Mouse (Mus musculus) right cerebral cortex, postnatal 36 days (tissue): ENCODE measurements around the gene Atp8a1.
"Not testable (repeated sequence)": the region's sequence is repeated elsewhere in the genome, so short reads cannot be mapped to it uniquely, and the experiment has no call there.

Experiments used
- DNase-seq, 2 experiments: peaks; one replicate each; pipeline ENCODE4 v3.0.0; 2022; ENCODE audit warnings: low spot score in 2 of 2, mixed read lengths in 1 of 2

The Atp8a1 gene

DNA sequence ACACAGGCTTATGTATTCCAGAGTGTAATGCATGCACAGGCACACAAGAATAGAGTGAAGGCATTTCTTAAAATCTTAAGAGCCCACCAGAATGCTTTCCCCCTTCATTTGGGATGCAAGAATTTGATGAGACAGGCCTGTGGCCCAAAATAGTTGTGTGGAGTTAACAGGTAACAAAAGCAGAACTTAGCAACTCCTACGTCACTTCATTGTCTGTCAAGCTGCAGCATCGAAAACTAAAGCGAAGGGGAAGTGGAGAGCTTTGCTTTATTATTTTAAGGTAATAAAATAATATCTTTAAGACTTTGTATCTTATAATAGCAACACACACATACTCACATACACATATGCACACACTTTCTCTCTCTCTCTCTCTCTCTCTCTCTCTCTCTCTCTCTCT lies 20.3 kb downstream of the Atp8a1 start:
- no peak for DNase-seq

DNA sequence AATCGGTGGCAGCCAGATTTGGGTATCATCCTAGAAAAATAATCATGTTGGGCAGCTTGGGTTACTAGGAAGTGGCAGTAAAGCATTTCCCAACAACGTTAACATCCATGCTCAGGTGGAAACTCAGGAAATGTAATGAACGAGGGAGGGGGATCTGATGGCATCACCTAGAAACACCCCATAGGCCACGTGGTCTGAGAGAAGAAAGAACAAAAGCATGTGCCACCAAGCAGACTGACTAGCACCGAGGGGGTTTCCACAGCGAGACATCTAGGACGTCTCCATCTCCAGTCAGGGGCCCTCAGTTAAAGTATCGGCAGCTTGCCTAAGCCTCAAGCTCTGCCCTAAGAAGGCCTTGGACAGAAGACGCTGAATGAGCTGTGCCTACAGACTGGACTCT lies 21.0 kb downstream of the Atp8a1 start:
- no peak for DNase-seq

DNA sequence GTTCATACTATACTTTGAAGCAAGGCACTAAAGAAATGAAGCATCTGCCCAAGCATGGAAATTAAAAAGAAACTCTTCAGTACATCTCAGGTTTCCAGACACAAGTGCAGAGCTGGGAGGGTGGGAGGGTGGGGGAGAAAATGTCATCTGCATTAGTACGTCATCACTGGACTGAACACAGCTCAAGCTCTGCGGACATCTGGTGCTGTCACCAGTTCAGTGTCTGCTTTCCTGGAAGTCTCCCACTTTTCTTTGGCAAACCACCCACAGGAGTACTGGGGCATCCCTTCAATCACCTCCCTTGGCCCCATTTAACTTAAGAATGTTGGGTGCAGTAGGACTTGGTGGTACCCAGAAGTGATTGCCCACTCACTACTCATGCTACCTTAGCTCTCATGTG lies 22.6 kb downstream of the Atp8a1 start:
- no peak for DNase-seq

DNA sequence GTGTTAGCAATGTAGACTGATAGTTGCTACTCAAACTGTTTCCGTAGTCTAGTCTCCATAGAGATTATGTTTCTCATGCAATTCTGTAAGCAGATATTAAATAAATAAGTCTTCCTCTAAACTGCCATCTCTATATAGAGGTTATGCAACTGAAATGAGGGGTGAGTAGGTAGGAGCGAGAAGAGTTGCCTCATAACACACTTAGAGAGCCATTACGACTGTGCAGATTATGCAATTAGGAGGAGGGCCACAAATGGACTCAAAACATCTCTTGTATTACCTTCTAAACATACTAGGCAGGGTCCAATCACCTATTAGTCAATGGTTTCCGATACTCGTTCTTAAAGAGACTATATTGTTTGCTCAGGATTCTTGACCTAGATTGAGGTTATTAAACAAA lies 23.5 kb downstream of the Atp8a1 start:
- DNase-seq = no peak

DNA sequence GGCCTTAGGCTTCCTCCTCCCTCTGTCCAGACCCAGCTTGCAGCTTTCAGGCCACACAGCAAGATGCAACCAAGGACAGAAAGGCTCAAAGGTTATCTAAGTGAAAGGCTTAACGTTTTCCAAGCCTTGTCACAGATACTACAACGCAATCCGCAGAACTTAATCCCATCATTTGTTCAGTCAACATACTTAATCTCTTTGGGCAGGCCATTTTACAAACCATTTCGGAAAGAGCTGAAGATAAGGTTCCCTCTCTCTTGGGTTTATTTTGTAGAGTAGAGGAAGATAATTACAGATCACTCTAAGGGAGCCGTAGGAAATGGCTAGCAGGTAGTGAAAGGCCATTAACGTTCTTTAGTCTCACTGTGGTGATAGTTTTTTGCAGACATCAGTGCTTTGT lies 24.6 kb downstream of the Atp8a1 start:
- no peak for DNase-seq

DNA sequence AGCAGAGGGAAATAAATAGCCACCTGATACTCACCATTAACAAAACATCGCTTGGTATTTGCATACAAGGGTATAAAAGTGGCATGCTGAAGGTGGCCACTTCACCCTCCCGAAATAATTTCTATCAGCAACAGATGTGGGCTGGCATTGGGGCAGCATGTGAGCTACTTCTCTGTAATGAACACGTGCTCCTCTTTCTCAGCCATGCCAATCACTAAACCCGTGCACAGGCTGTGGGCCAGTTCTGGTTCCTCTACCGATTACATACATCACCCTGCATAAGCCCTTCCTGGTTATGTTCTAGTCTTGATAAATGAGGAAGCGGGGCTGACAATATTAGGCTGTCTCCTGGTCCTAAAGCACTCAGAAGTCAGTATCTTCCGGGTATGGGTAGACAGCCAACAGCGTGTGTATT lies 25.2 kb downstream of the Atp8a1 start:
- DNase-seq = no peak

DNA sequence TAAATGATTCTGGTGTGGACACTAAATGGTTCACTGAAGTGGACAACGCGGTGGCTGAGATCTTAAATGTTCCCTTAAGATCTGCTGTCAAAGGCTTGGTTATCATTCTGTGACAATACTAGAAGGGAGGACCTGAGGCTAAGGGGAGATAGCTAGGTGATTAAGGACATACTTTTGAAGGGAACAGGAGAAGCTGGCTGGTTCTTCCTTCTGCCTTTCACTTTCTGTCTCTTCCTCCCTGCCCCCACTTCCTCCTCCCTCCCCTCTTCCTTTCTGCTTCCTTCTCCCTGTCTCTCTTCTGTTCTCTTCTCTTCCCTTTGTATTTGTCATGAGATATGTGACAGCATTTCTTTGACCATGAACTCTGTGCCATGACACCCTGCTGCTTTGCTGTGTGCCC lies 26.0 kb downstream of the Atp8a1 start:
- no peak for DNase-seq

DNA sequence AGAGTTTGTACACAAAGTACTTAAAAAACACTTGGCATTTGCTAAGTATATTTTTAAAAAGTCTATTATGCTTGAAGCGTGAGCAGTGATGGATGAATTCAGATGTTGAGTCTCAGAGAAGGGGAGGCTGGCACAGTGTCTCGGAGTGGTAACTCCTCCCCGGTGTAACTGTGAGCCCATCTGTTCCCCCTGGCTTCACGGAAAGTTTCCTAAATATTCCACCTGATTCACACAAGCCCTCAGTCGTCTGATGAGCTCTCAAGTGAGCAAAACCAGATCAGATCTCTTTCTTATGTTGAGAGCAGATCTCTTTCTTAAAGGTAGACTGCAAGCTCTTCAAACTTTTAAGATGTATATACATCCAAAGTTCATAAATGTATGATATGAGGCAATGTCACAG lies 27.8 kb downstream of the Atp8a1 start:
- peak in 1 of 2 experiments; percentile 54 for DNase-seq

DNA sequence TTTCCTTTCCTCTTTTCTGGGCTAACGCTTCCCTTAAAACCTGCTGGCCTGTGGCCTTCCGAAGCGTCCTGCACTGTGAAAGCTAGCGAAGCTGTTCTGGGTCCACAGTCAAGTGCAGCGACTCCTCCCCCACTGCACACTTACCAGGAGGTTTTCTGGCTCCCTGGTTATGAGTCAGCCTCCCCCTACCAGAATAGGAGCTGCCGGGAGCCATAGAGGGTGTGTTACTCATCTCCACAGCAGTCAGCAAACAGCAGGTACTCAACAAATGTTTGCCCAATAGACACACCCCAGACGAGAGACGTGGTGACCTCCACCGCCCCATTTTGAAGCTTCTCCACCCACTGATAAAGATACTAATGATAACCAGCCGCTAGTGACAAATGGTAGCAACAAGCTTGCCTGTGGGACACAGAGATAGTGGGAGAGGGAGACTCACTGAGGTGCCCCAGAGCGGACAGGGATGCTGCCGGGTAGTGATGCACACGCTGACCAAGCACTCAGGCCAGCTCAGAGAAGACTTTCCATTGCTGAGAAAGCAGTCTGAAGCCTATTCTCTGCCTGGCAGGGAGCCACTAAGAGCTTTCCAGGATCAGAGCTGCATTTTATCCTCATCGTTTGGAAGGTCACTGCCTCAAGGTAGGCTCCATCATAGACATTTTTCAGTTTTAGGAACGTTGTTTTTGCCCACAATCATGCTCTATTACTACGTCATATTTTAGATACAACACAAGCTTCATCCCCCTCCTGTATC lies 31.5 kb downstream of the Atp8a1 start:
- DNase-seq = peak in 1 of 2 experiments; percentile 49

DNA sequence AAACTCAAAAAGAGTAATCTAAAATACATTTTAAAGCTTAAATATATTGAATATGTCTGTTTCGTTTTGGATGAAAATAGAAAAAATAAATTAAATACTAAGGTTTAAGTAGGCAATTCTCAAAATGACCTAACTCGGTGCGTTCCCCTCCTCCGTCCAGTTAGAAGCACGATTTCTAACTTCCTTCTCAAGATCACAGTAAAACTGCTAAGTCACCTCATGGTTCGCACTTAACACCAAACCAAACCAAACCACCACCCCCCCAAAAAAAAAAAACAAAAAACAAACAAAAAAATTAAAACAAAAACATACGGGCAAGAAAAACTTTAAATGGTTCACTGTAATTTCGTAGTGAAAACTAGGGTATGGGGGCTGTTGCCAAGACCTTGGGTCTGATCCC lies 32.2 kb downstream of the Atp8a1 start:
- not testable (repeated sequence) for DNase-seq

DNA sequence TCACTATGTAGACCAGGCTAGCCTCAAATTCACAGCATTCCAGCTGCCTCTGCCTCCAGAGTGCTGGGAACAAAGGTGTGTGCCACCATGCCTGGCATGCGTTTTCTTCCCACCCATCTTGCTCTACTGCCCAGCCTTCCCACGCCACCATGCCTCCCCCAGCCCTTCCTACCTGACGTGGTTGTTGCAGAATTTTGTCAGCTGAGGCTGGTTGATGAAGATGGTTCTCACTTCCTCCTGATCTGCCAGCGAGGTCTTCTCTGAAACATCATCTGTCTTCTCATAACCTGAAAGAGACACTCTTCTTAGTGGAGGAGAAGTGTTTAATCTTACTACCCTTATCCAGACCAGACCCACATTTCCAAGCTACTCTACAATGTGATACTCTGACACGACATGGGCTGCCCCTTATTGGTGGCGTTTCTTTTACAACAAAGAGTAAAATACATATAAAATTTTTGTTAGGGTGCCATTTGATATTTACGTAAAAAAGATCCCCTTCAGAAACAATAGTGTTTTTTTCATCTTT lies 32.7 kb downstream of the Atp8a1 start:
- DNase-seq = no peak

DNA sequence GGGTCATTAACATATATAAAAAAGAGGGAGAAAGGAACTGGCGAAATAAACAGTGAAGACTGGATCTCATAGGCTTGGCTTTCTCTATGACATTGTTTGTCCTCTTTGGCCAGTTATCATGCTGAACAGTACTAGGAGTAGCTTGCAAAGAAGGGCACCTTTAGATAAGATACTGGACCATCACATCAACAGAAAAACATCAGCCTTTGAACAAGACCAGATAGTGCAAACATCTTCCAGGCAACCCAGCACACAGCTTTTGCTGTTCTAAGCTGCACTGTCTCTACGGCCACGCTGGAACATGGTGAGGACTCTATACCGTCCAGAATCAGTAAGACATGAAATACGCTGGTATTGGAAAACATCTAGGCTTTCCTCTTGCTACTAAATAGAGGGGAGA lies 33.9 kb downstream of the Atp8a1 start:
- DNase-seq = no peak

DNA sequence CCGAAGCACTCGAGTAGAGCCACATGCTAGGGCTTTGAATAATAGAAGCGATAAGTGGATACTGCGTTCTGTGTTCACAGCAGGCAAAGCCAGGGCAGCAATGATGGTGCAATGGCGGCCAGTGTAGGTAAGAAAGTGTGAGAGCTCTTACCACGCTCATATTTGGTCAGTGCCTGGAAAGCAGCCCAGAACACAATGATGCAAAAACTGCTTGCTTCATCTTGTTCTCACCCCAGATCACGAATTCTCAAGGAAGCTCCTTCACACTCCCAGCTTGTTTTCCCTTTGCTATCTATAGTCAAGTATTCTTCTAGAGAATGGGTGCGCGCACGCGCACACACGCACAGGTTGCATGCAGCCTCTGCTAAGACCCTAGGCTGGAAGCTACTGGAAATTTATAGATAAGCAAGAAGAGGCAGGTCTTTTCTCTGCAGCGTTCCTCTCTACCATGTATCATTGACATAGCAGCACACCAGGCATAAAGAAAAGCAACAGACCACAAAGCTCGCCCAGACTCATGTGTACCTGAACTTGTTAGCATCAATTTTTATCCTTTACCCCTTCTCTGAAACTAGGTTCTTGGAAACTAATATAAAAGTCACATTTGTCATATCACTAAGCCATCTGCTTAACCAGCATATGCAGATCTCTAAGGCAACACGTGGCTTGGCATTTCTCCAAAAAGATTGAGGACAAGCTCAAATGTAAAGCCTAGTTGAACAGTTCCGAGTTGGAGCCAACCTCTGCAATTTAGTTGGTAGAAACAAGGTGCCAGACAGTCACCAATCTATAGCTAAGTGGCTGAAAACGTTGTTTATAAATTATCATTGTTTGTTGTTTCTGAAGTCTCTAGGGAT lies 44.8 kb downstream of the Atp8a1 start:
- DNase-seq = peak; percentile 52 to 83

DNA sequence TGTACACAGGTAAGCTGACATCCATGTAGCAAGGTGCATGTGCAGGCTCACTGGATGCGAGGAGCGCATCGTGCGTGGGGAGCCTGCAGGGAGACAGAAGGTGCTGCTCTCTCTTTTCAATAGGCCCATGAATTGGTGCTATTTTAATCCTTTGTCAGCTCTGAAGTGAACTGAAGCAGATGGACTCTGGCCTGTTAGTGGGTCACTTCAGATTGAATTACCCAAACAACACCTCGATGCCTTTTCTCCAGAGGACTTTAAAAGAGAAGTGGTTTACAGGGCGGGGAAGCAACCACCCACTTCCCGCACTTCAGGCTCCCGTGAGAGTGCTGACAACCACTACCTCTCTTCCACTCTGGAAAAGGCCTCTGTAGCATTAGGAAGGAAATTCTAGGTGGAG lies 46.4 kb downstream of the Atp8a1 start:
- DNase-seq = no peak

DNA sequence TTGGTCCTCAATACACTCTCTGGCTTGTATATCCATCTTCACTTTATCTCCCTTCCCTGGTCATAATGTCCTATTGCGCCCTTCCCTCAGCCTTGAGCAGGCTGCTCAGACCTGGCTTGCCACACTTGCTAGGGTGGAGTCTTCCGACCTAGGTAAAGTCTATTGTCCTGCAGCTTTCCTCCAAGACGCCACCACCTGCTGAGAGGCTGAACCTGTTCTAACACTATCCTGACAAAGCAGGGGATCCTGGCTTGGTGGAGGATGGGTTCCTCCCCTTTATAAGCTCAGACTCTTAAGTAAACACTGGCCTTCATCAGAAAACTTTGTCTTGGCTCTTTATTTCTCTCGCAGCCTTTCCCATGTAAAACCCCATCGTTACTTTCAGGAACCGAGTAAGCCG lies 47.4 kb downstream of the Atp8a1 start:
- no peak for DNase-seq

DNA sequence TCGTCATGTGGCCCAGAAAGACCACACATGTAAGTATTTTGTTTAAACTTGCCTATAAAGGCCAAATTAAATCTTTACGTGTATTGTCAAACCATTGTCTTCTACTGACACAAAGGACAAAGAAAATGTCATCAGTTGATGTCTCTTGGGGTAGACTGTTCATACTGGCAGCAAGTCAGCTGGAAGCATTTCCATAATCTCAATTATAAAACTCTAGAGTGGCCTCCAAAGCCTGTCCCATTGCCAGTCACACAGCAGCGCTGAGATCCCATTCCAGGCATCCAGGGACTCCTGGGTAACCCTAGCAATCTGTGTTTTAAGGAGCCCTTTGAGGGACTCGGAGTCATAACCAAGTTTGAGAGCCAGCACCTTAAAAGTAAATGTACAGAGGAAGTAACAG lies 48.9 kb downstream of the Atp8a1 start:
- DNase-seq = no peak

DNA sequence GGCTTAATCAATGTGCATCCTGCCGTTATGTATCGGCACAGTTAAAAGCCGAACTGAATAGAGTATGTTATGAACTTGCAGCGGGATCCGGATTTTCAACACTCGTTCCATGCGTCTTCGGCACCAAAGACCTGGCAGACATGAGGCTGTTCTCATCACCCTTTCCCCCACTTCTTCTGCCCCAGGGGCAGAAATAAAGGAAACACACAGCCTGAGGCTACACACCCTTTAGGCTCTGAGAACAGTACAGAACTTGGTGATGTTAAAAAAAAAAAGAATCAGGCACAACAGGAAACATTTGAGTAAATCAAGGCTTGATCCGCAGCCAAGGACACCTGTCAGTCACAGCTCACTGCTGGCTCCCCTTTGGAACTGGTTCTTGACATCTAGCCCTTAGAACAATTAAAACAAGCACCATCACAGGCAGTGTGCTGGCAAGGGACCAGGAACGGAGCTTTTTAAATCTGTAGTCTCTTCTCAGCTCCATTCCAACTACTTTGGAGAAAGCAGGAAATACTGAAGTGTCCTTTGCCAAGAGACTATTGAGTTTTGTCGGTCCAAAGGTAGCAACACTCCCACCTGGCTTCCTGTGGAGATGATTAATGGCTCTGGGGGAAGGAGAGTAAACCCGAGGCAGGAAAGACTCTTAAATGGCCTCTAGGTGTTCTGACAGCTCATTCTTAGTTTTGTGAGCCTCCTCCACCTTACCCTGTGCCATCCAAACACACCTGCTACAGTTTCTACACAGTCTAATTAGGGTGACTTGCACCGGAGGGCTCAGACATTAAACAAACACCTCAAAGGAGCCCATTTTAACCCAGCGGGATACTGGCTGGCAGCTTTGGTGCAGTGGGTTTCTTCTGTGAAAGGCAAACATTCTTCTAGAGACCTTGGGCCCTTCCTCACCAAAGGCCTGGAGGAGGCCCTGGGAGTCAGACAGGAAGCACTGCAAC lies 50.0 kb downstream of the Atp8a1 start:
- no peak for DNase-seq

DNA sequence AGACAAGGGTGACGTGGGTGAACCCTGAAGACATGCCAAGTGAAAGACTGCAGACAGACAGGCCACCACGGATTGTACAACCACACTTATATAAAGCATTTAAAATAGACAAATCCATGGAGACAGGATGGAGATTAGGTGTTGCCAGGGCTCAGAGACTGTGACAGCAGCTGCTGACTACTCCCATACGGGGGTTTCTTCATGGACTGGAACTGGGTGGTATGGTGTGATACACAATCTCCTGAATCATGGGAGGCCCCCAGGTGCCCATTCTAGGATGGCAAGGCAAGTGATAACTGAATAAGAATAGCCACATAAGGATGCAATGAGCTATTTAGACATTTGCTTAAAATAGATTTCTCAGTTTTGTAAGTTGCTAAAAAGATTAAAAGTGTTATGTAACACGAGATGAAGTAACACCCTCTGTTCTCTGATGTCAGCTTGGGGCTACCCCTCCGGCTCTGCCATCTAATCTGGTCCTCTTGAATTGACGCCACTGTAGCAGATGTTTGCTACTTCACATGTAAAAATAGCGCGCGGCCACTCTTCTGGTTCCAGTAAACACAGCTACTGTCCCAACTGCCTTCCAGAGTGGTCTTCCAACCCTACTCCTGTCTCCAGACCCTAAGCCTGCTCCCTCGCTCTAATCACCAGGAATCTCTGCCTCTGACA lies 53.0 kb downstream of the Atp8a1 start:
- DNase-seq = peak; percentile 36 to 55

DNA sequence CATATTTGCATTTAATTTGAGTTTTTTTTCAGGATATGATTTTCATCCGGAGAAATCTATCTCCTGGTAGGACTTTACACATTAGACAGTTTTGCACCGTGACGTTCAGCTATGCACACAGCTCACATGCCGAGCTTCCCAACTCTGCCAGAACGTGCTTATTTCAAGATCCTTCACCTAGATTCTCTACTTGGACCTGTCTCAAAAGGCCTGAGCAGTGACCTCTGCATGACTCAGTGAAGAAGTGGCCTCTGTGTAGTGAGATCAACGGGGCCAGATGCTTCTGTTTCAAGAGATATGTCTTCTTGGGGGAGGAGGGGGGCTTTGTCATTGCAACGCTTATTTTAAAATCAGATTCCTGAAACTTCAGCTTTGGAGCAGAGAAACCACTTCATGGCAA lies 64.5 kb downstream of the Atp8a1 start:
- no peak for DNase-seq

DNA sequence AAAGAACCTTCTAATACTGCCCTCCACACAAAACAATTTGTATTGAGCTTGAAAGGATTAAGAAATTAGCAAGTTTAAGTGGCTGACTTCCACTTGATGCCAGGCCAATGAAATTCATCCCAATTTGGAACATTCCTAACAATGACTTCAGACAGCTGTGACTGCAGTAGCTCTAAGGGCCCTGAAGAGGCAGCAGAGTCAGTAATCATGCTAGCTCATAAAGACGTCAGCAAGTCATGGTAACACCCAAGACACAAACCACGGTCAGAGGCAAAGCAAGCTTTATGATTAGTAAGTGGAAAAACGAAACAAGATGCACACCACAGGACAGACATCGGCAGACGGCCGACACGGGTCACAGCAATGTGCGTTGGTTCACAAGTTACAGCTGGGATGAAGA lies 69.2 kb downstream of the Atp8a1 start:
- peak in 1 of 2 experiments; percentile 48 for DNase-seq

DNA sequence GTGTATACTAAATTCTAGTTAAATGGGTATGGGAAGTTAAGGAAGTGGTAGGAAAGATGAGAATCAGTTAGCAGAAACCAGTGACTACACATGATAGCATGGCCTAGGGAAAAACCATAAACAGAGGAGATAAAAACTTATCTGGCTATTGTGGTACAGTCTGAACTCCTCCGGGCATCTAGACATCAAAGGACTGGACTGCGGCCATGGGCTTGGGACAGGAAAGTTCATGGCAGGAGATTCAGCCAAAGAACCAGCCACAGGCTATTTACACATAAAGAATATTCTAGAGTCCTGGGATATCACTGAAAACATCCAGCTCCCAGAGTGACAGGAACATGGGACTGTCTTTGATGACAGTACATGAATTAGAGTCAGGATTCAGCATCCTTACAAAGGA lies 73.0 kb downstream of the Atp8a1 start:
- DNase-seq = no peak
